Comparison of ENCODE assay signal across 13 mouse cellular contexts in genomic region chr12:48878244-48879031, GRCm38 (mm10).
A peak's percentile ranks its signal among the peaks of the same experiment; 100 is the strongest.
DNase-seq lines count a peak whose midpoint lies in the region; ATAC-seq and TF ChIP-seq lines count a peak whose summit lies in the region.
"Had no signal": no experiment of that assay in that cellular context is flagged by ENCODE, and none has a peak within 500 bp of the region (broad histone marks: within the 10 kb centered on the region; RNA-seq: fewer than 3 reads in every experiment).

No protein-coding gene starts in this region.

- TF ChIP-seq EP300 in CH12.LX (IDR thresholded peaks at IDR 0.05; ENCODE audit: low read length), result peak; percentile 81

- no peak overlapping the region for H3K4me3 ChIP-seq in forebrain, embryonic 11.5 days (ENCODE audit: low read depth, low read length)
- no peak overlapping the region for H3K4me3 ChIP-seq in forebrain, postnatal 0 days (ENCODE audit: low read depth, low read length)
- H3K4me3 ChIP-seq in CH12.LX (replicated peaks in 1 of 3; ENCODE audit: low read depth in 2 of 3, low read length in 2 of 3, poor library complexity in 1 of 3), result no peak overlapping the region
- H3K4me3 ChIP-seq in forebrain, embryonic 14.5 days (ENCODE audit: low read depth, low read length), result no peak overlapping the region
- no peak overlapping the region for H3K4me3 ChIP-seq in midbrain, embryonic 15.5 days
- no peak overlapping the region for H3K4me3 ChIP-seq in left cerebral cortex, adult 2 months
- H3K4me3 ChIP-seq: embryonic facial prominence, embryonic 13.5 days had no signal

- H3K9ac ChIP-seq in forebrain, embryonic 11.5 days (ENCODE audit: low read length), result no peak overlapping the region
- H3K9ac ChIP-seq in forebrain, postnatal 0 days, result no peak overlapping the region
- H3K9ac ChIP-seq in CH12.LX (ENCODE audit: insufficient read depth, low read depth), result no peak overlapping the region
- H3K9ac ChIP-seq in forebrain, embryonic 14.5 days (ENCODE audit: low read length), result no peak overlapping the region
- no peak overlapping the region for H3K9ac ChIP-seq in midbrain, embryonic 15.5 days
- H3K9ac ChIP-seq: embryonic facial prominence, embryonic 13.5 days had no signal

- WGBS in forebrain, embryonic 11.5 days, result 39% methylated on average over 8 of the region's 8 CpGs
- WGBS in forebrain, postnatal 0 days, result 18% methylated on average over 8 of the region's 8 CpGs
- 23% methylated on average over 8 of the region's 8 CpGs for WGBS in forebrain, embryonic 14.5 days
- 41% methylated on average over 8 of the region's 8 CpGs for WGBS in midbrain, embryonic 15.5 days

- dilution Hi-C loops in CH12.LX (cut with MboI; ENCODE audit: extremely low pct_ligation_motif_present, extremely low pct_unique_long_range_greater_than_20kb, low sequenced_read_pairs), result no loop called here

- no peak for TF ChIP-seq CTCF in forebrain, postnatal 0 days (IDR thresholded peaks at IDR 0.05; ENCODE audit: low read depth)
- no peak for TF ChIP-seq CTCF in CH12.LX (conservative IDR thresholded peaks at IDR 0.05 in 1 of 2, IDR thresholded peaks at IDR 0.05 in 1 of 2; ENCODE audit: low read depth in 2 of 2, low read length in 2 of 2)
- TF ChIP-seq CTCF in left cerebral cortex, adult 2 months (IDR thresholded peaks at IDR 0.05), result no peak

- TF ChIP-seq POLR2A in CH12.LX (IDR thresholded peaks at IDR 0.05; ENCODE audit: low read depth, low read length), result no peak

- intact Hi-C loops in left cerebral cortex, adult 2 months (cut with DNase I), result no loop called here

- no peaks in the 10 kb centered on the region for H3K36me3 ChIP-seq in forebrain, embryonic 11.5 days (ENCODE audit: control insufficient read depth, insufficient read depth, low read length)
- H3K36me3 ChIP-seq in forebrain, postnatal 0 days (ENCODE audit: insufficient read depth), result no peaks in the 10 kb centered on the region
- H3K36me3 ChIP-seq in CH12.LX (replicated peaks in 1 of 2; ENCODE audit: control insufficient read depth in 1 of 2, insufficient read depth in 1 of 2, low read length in 1 of 2), result no peaks in the 10 kb centered on the region
- no peaks in the 10 kb centered on the region for H3K36me3 ChIP-seq in forebrain, embryonic 14.5 days (ENCODE audit: control insufficient read depth, insufficient read depth, low read length)
- H3K36me3 ChIP-seq in midbrain, embryonic 15.5 days (replicated peaks), result no peaks in the 10 kb centered on the region
- H3K36me3 ChIP-seq: embryonic facial prominence, embryonic 13.5 days had no signal

- H3K4me2 ChIP-seq in forebrain, embryonic 11.5 days (ENCODE audit: low read depth, low read length, severe bottlenecking), result no peak overlapping the region
- no peak overlapping the region for H3K4me2 ChIP-seq in forebrain, postnatal 0 days (ENCODE audit: low read depth)
- peak overlapping the region; percentile 56; the same call in 1 of the 2 replicates for H3K4me2 ChIP-seq in CH12.LX (ENCODE audit: insufficient read depth, low read depth, poor library complexity, severe bottlenecking)
- no peak overlapping the region for H3K4me2 ChIP-seq in forebrain, embryonic 14.5 days (ENCODE audit: low read length)
- H3K4me2 ChIP-seq in midbrain, embryonic 15.5 days, result no peak overlapping the region
- H3K4me2 ChIP-seq: embryonic facial prominence, embryonic 13.5 days had no signal

- H3K27me3 ChIP-seq in forebrain, embryonic 11.5 days (ENCODE audit: control insufficient read depth, insufficient read depth, low read length), result no peaks in the 10 kb centered on the region
- no peaks in the 10 kb centered on the region for H3K27me3 ChIP-seq in forebrain, postnatal 0 days (ENCODE audit: insufficient read depth, low read length)
- no peaks in the 10 kb centered on the region for H3K27me3 ChIP-seq in CH12.LX (replicated peaks)
- H3K27me3 ChIP-seq in forebrain, embryonic 14.5 days (replicated peaks; ENCODE audit: control insufficient read depth, insufficient read depth, low read length), result no peaks in the 10 kb centered on the region
- no peaks in the 10 kb centered on the region for H3K27me3 ChIP-seq in midbrain, embryonic 15.5 days (replicated peaks)
- H3K27me3 ChIP-seq: embryonic facial prominence, embryonic 13.5 days had no signal

- H3K4me1 ChIP-seq in forebrain, embryonic 11.5 days (replicated peaks; ENCODE audit: control insufficient read depth, insufficient read depth, low read length), result no peaks in the 10 kb centered on the region; the same call in 1 of the 2 replicates
- H3K4me1 ChIP-seq in forebrain, postnatal 0 days (ENCODE audit: insufficient read depth), result no peaks in the 10 kb centered on the region
- peaks cover 2 to 12% of the 10 kb centered on the region in 2 experiments; a peak in 3 of 4 replicates for H3K4me1 ChIP-seq in CH12.LX (ENCODE audit: control insufficient read depth in 1 of 2, insufficient read depth in 2 of 2)
- peaks cover 5% of the 10 kb centered on the region for H3K4me1 ChIP-seq in forebrain, embryonic 14.5 days (ENCODE audit: control insufficient read depth, insufficient read depth, low read length)
- peaks cover 8% of the 10 kb centered on the region; the same call in 1 of the 2 replicates for H3K4me1 ChIP-seq in midbrain, embryonic 15.5 days
- H3K4me1 ChIP-seq: embryonic facial prominence, embryonic 13.5 days had no signal

- ATAC-seq in forebrain, embryonic 11.5 days (replicated peaks; ENCODE audit: low FRiP score), result peak; percentile 72
- ATAC-seq in forebrain, postnatal 0 days, result no peak
- ATAC-seq in forebrain, embryonic 14.5 days, result peak; percentile 67
- 0 out of 2 replicates have a peak, but pooled peaks have one; percentile 48 for ATAC-seq in midbrain, embryonic 15.5 days (replicated peaks)

- TF ChIP-seq RAD21 in CH12.LX (IDR thresholded peaks at IDR 0.05; ENCODE audit: low read depth, low read length), result no peak; the same call in 1 of the 2 replicates

- no peaks in the 10 kb centered on the region for H3K79me2 ChIP-seq in CH12.LX (replicated peaks; ENCODE audit: control insufficient read depth, extremely low read depth, insufficient read depth, poor library complexity, severe bottlenecking)

- no peaks in the 10 kb centered on the region for H3K9me3 ChIP-seq in forebrain, embryonic 11.5 days (ENCODE audit: control insufficient read depth, low read length)
- 0 out of 2 replicates have a peak, but pooled peaks cover 3% of the 10 kb centered on the region for H3K9me3 ChIP-seq in forebrain, postnatal 0 days (ENCODE audit: low read length)
- no peaks in the 10 kb centered on the region for H3K9me3 ChIP-seq in CH12.LX (replicated peaks; ENCODE audit: low read length)
- no peaks in the 10 kb centered on the region for H3K9me3 ChIP-seq in forebrain, embryonic 14.5 days (replicated peaks; ENCODE audit: control insufficient read depth, low read length)
- H3K9me3 ChIP-seq in midbrain, embryonic 15.5 days, result no peaks in the 10 kb centered on the region
- H3K9me3 ChIP-seq: embryonic facial prominence, embryonic 13.5 days had no signal

- in situ Hi-C loops in CH12.LX (cut with MboI; ENCODE audit: low pct_ligation_motif_present, low pct_unique_long_range_greater_than_20kb, low sequenced_read_pairs), result no loop called here

- H3K27ac ChIP-seq in forebrain, embryonic 11.5 days (ENCODE audit: low read depth, low read length), result no peak overlapping the region
- H3K27ac ChIP-seq in forebrain, postnatal 0 days (ENCODE audit: low read depth, low read length), result no peak overlapping the region
- H3K27ac ChIP-seq in CH12.LX (ENCODE audit: insufficient read depth, low read depth), result no peak overlapping the region
- no peak overlapping the region for H3K27ac ChIP-seq in forebrain, embryonic 14.5 days (ENCODE audit: low read depth, low read length)
- H3K27ac ChIP-seq in midbrain, embryonic 15.5 days, result no peak overlapping the region
- H3K27ac ChIP-seq in left cerebral cortex, adult 2 months, result no peak overlapping the region
- H3K27ac ChIP-seq: embryonic facial prominence, embryonic 13.5 days had no signal

- no peak for DNase-seq in forebrain, embryonic 11.5 days (ENCODE audit: low spot score)
- DNase-seq in forebrain, postnatal 0 days, result no peak
- peak; percentile 63 for DNase-seq in CH12.LX (ENCODE audit: extremely low read depth)
- DNase-seq in forebrain, embryonic 14.5 days (ENCODE audit: low spot score), result peak; percentile 50
- no peak for DNase-seq in layer of hippocampus, adult 11-12 months (ENCODE audit: low spot score)
- DNase-seq in thymus, postnatal 10 days (ENCODE audit: low spot score in 2 of 2), result no peak
- no peak for DNase-seq in left cerebral cortex, adult 2 months (ENCODE audit: extremely low spot score in 1 of 2, low spot score in 2 of 2)
- DNase-seq: cerebellum, adult 8-10 months; kidney, adult 18-20 months; lung, postnatal 4 days; thymus, adult 2 months had no signal

TF ChIP-seq in CH12.LX, 34 proteins besides CTCF, POLR2A, EP300 and RAD21:
- TF ChIP-seq JUND (conservative IDR thresholded peaks at IDR 0.05; ENCODE audit: low read depth, low read length) (peak; percentile 91), MYC (IDR thresholded peaks at IDR 0.05; ENCODE audit: low read depth, low read length) (peak; percentile 81), CHD2 (IDR thresholded peaks at IDR 0.05; ENCODE audit: low read length) (no peak), JUN (IDR thresholded peaks at IDR 0.05; ENCODE audit: insufficient read depth, low read depth, low read length) (peak; percentile 58; the same call in 1 of the 2 replicates), BHLHE40 (IDR thresholded peaks at IDR 0.05; ENCODE audit: low read depth, low read length) (peak; percentile 54), UBTF (IDR thresholded peaks at IDR 0.05; ENCODE audit: low read depth, low read length) (no peak), ETS1 (conservative IDR thresholded peaks at IDR 0.05; ENCODE audit: low read depth, low read length) (peak; percentile 46; the same call in 1 of the 2 replicates), TCF12 (IDR thresholded peaks at IDR 0.05; ENCODE audit: low read depth, low read length) (no peak), IRF4 (IDR thresholded peaks at IDR 0.05; ENCODE audit: low read depth, low read length) (peak; percentile 91), MXI1 (IDR thresholded peaks at IDR 0.05; ENCODE audit: low read depth, low read length) (0 out of 2 replicates have a peak, but pooled peaks have one; percentile 52), MAX (IDR thresholded peaks at IDR 0.05; ENCODE audit: low read length) (peak; percentile 70; the same call in 1 of the 2 replicates), SIN3A (IDR thresholded peaks at IDR 0.05; ENCODE audit: low read length) (peak; percentile 36; the same call in 1 of the 2 replicates)

Comparison
In these comparisons a context has a peak if more than half of its experiments do, and no peak if none do; other contexts are left out.
1. DNase-seq: peak in CH12.LX (single experiment) and forebrain, embryonic 14.5 days (single experiment); none in forebrain, embryonic 11.5 days (single experiment), forebrain, postnatal 0 days (single experiment), layer of hippocampus, adult 11-12 months (single experiment), thymus, postnatal 10 days (0 of 2) and left cerebral cortex, adult 2 months (0 of 2).